Mouse (Mus musculus): ENCODE measurements at regions not wholly inside any gene's neighbourhood (a gene's known extent, or its start where the extent isn't known, plus 50 kb on each side); places are given as distances from the start of the nearest gene placed in this dataset.

- Histone ChIP-seq H3K9ac (replicated peaks; ENCODE audit: low read length) (no peak overlapping the region), H3K36me3 (ENCODE audit: insufficient read depth, low read length) (no peaks in the 10 kb centered on the region), H3K4me3 (ENCODE audit: low read length) (no peak overlapping the region), H3K27ac (no peak overlapping the region), H3K27me3 (ENCODE audit: insufficient read depth, low read length) (no peaks in the 10 kb centered on the region), H3K4me1 (ENCODE audit: insufficient read depth, low read length) (no peaks in the 10 kb centered on the region), H3K4me2 (ENCODE audit: low read depth, low read length) (no peak overlapping the region), H3K9me3 (ENCODE audit: low read length) (no peaks in the 10 kb centered on the region)
- ATAC-seq = no peak
- DNase-seq (ENCODE audit: low spot score) = no peak
- no peak for TF ChIP-seq CTCF (IDR thresholded peaks at IDR 0.05; ENCODE audit: low read depth)
- 85% methylated on average over 4 of the region's 4 CpGs for WGBS
These were observed 112.2 kb upstream of the Nxt1 start for GRCm38 (mm10) chr2:148560013-148560773.

DNA sequence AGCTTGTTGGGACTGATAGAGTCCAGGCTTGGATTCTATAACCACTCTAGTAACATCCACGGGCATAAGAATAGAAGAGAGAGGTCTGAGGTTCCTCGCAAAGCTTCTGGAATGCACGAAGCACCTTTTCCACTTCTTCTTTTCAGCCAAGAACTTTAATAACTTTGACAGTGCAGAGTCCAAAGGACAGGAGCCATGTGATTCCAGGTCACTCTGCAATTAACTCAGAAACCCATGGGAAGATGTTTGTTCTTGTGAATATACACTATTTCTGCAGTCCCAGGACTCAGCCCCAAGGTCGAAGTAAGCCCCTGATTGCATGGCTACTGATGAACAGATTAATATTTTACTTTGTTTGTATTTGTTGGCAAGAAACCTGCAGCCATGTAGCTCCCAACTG, 113.0 kb upstream of the Nxt1 start:
- H3K36me3 ChIP-seq (ENCODE audit: insufficient read depth, low read length) = no peaks in the 10 kb centered on the region
- no peak for DNase-seq (ENCODE audit: low spot score)
- no peak overlapping the region for H3K4me2 ChIP-seq (ENCODE audit: low read depth, low read length)
- no peaks in the 10 kb centered on the region for H3K27me3 ChIP-seq (ENCODE audit: insufficient read depth, low read length)
- WGBS = 76% methylated on average over 4 of the region's 4 CpGs
- no peaks in the 10 kb centered on the region for H3K9me3 ChIP-seq (ENCODE audit: low read length)
- no peak for ATAC-seq
- H3K4me1 ChIP-seq (ENCODE audit: insufficient read depth, low read length) = no peaks in the 10 kb centered on the region
- no peak for TF ChIP-seq CTCF (IDR thresholded peaks at IDR 0.05; ENCODE audit: low read depth)
- no peak overlapping the region for H3K4me3 ChIP-seq (ENCODE audit: low read length)
- no peak overlapping the region for H3K27ac ChIP-seq
- H3K9ac ChIP-seq (replicated peaks; ENCODE audit: low read length) = no peak overlapping the region

DNA sequence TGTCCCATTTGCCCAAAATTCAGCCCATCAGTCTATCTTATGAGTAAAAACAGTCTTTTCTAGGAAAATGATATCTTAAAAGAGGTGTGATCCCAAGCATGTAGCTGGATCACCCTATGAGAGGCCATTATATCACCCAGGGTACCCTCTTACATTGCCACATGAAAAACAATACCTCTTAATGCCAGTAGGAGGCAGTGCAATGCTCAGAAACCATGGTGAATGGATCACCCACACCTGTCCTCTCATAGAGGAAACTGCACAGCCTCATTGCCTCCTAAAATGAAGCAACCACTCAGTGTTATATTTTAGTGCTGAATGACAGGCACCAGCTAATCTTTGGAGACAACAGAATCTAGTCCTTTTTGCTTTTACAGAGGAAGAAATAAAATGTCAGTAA, 114.0 kb upstream of the Nxt1 start:
- Histone ChIP-seq H3K4me1 (ENCODE audit: insufficient read depth, low read length) (no peaks in the 10 kb centered on the region), H3K27me3 (ENCODE audit: insufficient read depth, low read length) (no peaks in the 10 kb centered on the region), H3K9me3 (ENCODE audit: low read length) (no peaks in the 10 kb centered on the region), H3K9ac (replicated peaks; ENCODE audit: low read length) (no peak overlapping the region), H3K27ac (no peak overlapping the region), H3K4me3 (ENCODE audit: low read length) (no peak overlapping the region), H3K4me2 (ENCODE audit: low read depth, low read length) (no peak overlapping the region), H3K36me3 (ENCODE audit: insufficient read depth, low read length) (no peaks in the 10 kb centered on the region)
- DNase-seq (ENCODE audit: low spot score) (no peak), ATAC-seq (no peak)
- no peak for TF ChIP-seq CTCF (IDR thresholded peaks at IDR 0.05; ENCODE audit: low read depth)

DNA sequence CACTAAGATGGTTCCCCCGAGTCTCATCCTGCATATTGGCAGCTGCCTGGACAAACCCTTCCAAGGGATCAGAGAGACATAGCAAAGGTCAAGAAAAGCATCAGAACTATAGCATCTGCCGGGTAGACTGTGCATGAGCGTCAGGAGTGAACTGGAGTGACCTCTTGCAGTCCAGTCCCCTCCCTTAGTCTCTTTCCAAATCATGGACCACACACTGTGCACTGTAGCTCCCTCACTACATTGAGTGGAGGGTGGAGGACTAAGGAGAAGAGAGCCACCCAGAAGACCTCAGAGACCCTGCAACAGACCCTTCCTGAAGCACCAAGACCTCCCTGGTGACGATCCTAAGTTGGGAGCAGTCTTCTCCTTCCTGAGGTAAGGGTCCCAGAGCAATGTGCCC, 107.8 kb upstream of the Cd93 start:
- H3K4me1 ChIP-seq (ENCODE audit: insufficient read depth, low read length) = no peaks in the 10 kb centered on the region
- 76% methylated on average over 4 of the region's 4 CpGs for whole genome bisulfite sequencing
- H3K9ac ChIP-seq (replicated peaks; ENCODE audit: low read length) = no peak overlapping the region
- no peak for TF ChIP-seq CTCF (IDR thresholded peaks at IDR 0.05; ENCODE audit: low read depth)
- ATAC-seq (no peak), DNase-seq (ENCODE audit: low spot score) (no peak)
- no peaks in the 10 kb centered on the region for H3K36me3 ChIP-seq (ENCODE audit: insufficient read depth, low read length)
- H3K9me3 ChIP-seq (ENCODE audit: low read length) = no peaks in the 10 kb centered on the region
- H3K27ac ChIP-seq = no peak overlapping the region
- H3K4me3 ChIP-seq (ENCODE audit: low read length) = no peak overlapping the region
- H3K27me3 ChIP-seq (ENCODE audit: insufficient read depth, low read length) = no peaks in the 10 kb centered on the region
- no peak overlapping the region for H3K4me2 ChIP-seq (ENCODE audit: low read depth, low read length)

- no peak overlapping the region for H3K9ac ChIP-seq (replicated peaks; ENCODE audit: low read length)
- H3K36me3 ChIP-seq (ENCODE audit: insufficient read depth, low read length) = no peaks in the 10 kb centered on the region
- no peak for DNase-seq (ENCODE audit: low spot score)
- H3K27ac ChIP-seq = no peak overlapping the region
- 92% methylated on average over 1 of the region's 1 CpGs for WGBS
- no peak for TF ChIP-seq CTCF (IDR thresholded peaks at IDR 0.05; ENCODE audit: low read depth)
- no peaks in the 10 kb centered on the region for H3K4me1 ChIP-seq (ENCODE audit: insufficient read depth, low read length)
- H3K4me2 ChIP-seq (ENCODE audit: low read depth, low read length) = no peak overlapping the region
- no peak overlapping the region for H3K4me3 ChIP-seq (ENCODE audit: low read length)
- H3K27me3 ChIP-seq (ENCODE audit: insufficient read depth, low read length) = no peaks in the 10 kb centered on the region
- no peaks in the 10 kb centered on the region for H3K9me3 ChIP-seq (ENCODE audit: low read length)
- no peak for ATAC-seq
These were observed 106.3 kb upstream of the Cd93 start for GRCm38 (mm10) chr2:148549618-148550017.

GRCm38 (mm10) chr2:148542340-148542739, 99.0 kb upstream of the Cd93 start:
- DNase-seq (ENCODE audit: low spot score) = no peak
- H3K4me3 ChIP-seq (ENCODE audit: low read length) = no peak overlapping the region
- H3K27ac ChIP-seq = no peak overlapping the region
- H3K36me3 ChIP-seq (ENCODE audit: insufficient read depth, low read length) = no peaks in the 10 kb centered on the region
- TF ChIP-seq CTCF (IDR thresholded peaks at IDR 0.05; ENCODE audit: low read depth) = no peak
- ATAC-seq = no peak
- H3K9me3 ChIP-seq (ENCODE audit: low read length) = no peaks in the 10 kb centered on the region
- H3K27me3 ChIP-seq (ENCODE audit: insufficient read depth, low read length) = no peaks in the 10 kb centered on the region
- H3K4me2 ChIP-seq (ENCODE audit: low read depth, low read length) = no peak overlapping the region
- H3K9ac ChIP-seq (replicated peaks; ENCODE audit: low read length) = no peak overlapping the region
- no peaks in the 10 kb centered on the region for H3K4me1 ChIP-seq (ENCODE audit: insufficient read depth, low read length)

DNA sequence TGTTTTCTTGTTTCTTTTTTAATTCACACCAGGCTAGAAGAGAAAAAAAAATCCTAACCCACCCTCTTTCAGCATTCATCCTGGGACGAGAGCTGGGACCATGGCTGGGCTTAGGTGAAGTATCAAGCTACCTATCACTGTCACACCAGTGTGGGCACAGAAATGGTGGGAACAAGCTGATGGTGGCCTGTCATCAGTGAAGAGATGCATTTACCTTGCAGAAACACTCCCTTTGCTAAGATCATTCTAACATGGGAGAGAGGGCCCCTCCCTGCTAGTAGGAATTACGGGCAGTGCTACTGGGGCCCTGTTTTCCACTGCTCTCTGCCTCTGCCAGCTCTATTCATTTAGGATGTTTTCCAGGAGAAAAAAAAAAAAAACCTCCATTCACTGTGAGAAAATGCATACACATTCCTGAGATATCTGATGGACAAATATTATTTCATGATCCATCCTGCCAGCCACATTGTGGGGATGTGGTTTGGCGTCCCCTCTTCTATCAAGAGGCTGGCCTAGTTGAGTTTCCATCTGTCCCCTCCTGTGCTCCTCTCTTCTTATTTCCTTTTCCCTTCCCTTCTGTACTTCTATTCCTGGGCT, 94.6 kb upstream of the Cd93 start:
- H3K27ac ChIP-seq = no peak overlapping the region
- no peak overlapping the region for H3K9ac ChIP-seq (replicated peaks; ENCODE audit: low read length)
- H3K4me1 ChIP-seq (ENCODE audit: insufficient read depth, low read length) = no peaks in the 10 kb centered on the region
- WGBS = 78% methylated on average over 3 of the region's 3 CpGs
- no peak for TF ChIP-seq CTCF (IDR thresholded peaks at IDR 0.05; ENCODE audit: low read depth)
- no peak overlapping the region for H3K4me3 ChIP-seq (ENCODE audit: low read length)
- DNase-seq (ENCODE audit: low spot score) (no peak), ATAC-seq (no peak)
- no peaks in the 10 kb centered on the region for H3K36me3 ChIP-seq (ENCODE audit: insufficient read depth, low read length)
- no peak overlapping the region for H3K4me2 ChIP-seq (ENCODE audit: low read depth, low read length)
- no peaks in the 10 kb centered on the region for H3K27me3 ChIP-seq (ENCODE audit: insufficient read depth, low read length)
- no peaks in the 10 kb centered on the region for H3K9me3 ChIP-seq (ENCODE audit: low read length)
